Mouse (Mus musculus) neural tube, embryonic 11.5 days (tissue): Measurements from ENCODE around the gene Hist1h3b. TPM values are rescaled to one million over a fixed set of nuclear protein-coding genes. Genes with fewer than 3 reads are reported as not detected.
A peak's percentile ranks its signal among the peaks of the same experiment; 100 is the strongest.
"Not testable (repeated sequence)": the region's sequence is repeated elsewhere in the genome, so short reads cannot be mapped to it uniquely, and the experiment has no call there.

Experiments used
- ATAC-seq: fragments of 200-750 bp; cut with Nextera tagmentation; 2 replicates; pipeline ENCODE4 v1.8.0; 2017; ENCODE audit warnings: moderate number of reproducible peaks, mild to moderate bottlenecking, moderate TSS enrichment, moderate library complexity; ENCODE audit not compliant: insufficient read depth, low FRiP score, low TSS enrichment
- DNase-seq: peaks from one replicate; pipeline ENCODE4 v3.0.0-alpha.2; 2015; ENCODE audit warnings: low spot score
- H3K27ac ChIP-seq: fragments of 300-500 bp; sonication (generic); 2 replicates; pipeline ENCODE4 v1.5.1; 2014; ENCODE audit warnings: low read depth, mild to moderate bottlenecking, low read length
- H3K27me3 ChIP-seq: fragments of 300-500 bp; sonication (generic); 2 replicates; pipeline ENCODE4 v1.6.1; 2014; ENCODE audit warnings: mild to moderate bottlenecking, low read length, mixed read lengths; ENCODE audit not compliant: control insufficient read depth, insufficient read depth
- H3K36me3 ChIP-seq: fragments of 300-500 bp; sonication (generic); 2 replicates; pipeline ENCODE4 v1.6.1; 2014; ENCODE audit warnings: mild to moderate bottlenecking, low read length, moderate library complexity, mixed read lengths; ENCODE audit not compliant: control insufficient read depth, insufficient read depth
- H3K4me1 ChIP-seq: fragments of 300-500 bp; sonication (generic); 2 replicates; pipeline ENCODE4 v1.6.1; 2014; ENCODE audit warnings: low read length, mixed read lengths; ENCODE audit not compliant: control insufficient read depth, insufficient read depth
- H3K4me2 ChIP-seq: fragments of 300-500 bp; sonication (generic); 2 replicates; pipeline ENCODE4 v1.6.1; 2014; ENCODE audit warnings: low read depth, mild to moderate bottlenecking, moderate library complexity
- H3K4me3 ChIP-seq: fragments of 300-500 bp; sonication (generic); 2 replicates; pipeline ENCODE4 v1.5.1; 2014; ENCODE audit warnings: low read depth, low read length
- H3K9ac ChIP-seq: fragments of 300-500 bp; sonication (generic); 2 replicates; pipeline ENCODE4 v1.6.1; 2014; ENCODE audit warnings: mild to moderate bottlenecking, low read length
- H3K9me3 ChIP-seq: fragments of 300-500 bp; sonication (generic); 2 replicates; pipeline ENCODE4 v1.6.1; 2016; ENCODE audit warnings: low read length; ENCODE audit not compliant: control insufficient read depth
- WGBS: fragments of 180-500 bp; shearing (Covaris S2); extraction: QIAGEN DNeasy Blood & Tissue Kit; methylation state at CpG from one replicate; pipeline ENCODE4 v1.1.7; 2014; 5-methylcytosine and 5-hydroxymethylcytosine counted together
- polyA plus RNA-seq: library from polyadenylated mRNA; unstranded; fragments of >200 nt; fragmentation: Nextera tagmentation; extraction: Ambion mirVana; gene quantifications from 2 replicates; pipeline ENCODE4 v1.2.1, GENCODE M21; 2014

The Hist1h3b gene
- 6.2 and 8.4 TPM in 2 replicates for polyA plus RNA-seq

- peak; percentile 87 for ATAC-seq
- not testable (repeated sequence) for H3K27me3 ChIP-seq, H3K9me3 ChIP-seq, H3K4me1 ChIP-seq, H3K36me3 ChIP-seq
- under 1% methylated on average over 15 of the region's 47 CpGs for WGBS
- peak within 1 kb of the TSS; percentile 65 for H3K9ac ChIP-seq
- peak within 1 kb of the TSS; percentile 50 for H3K4me2 ChIP-seq
- H3K4me3 ChIP-seq = peak within 1 kb of the TSS; percentile 36
- peak; percentile 93 for DNase-seq
- H3K27ac ChIP-seq = peak within 1 kb of the TSS; percentile 85
Observed at GRCm38 (mm10) chr13:23752067-23752741, at the start of gene Hist1h3b. TSS of gene Hist1h3b (plus strand) at chr13:23752267.

GRCm38 (mm10) chr13:23702801-23703200, 49.3 kb upstream of the Hist1h3b start:
- not testable (repeated sequence) for H3K27me3 ChIP-seq, H3K4me1 ChIP-seq, H3K9me3 ChIP-seq, H3K4me3 ChIP-seq, H3K27ac ChIP-seq, H3K4me2 ChIP-seq, ATAC-seq, DNase-seq, H3K36me3 ChIP-seq, H3K9ac ChIP-seq
- 89% methylated on average over 2 of the region's 2 CpGs for WGBS

GRCm38 (mm10) chr13:23705751-23706356, 46.2 kb upstream of the Hist1h3b start:
- Histone ChIP-seq H3K36me3 (no peaks in the 10 kb centered on the region), H3K4me3 (no peak overlapping the region), H3K4me1 (peaks cover 7% of the 10 kb centered on the region), H3K9me3 (no peaks in the 10 kb centered on the region), H3K27ac (no peak overlapping the region), H3K9ac (no peak overlapping the region), H3K27me3 (no peaks in the 10 kb centered on the region), H3K4me2 (no peak overlapping the region)
- 91% methylated on average over 7 of the region's 7 CpGs for WGBS
- DNase-seq (no peak), ATAC-seq (no peak)

GRCm38 (mm10) chr13:23706771-23707170, 45.3 kb upstream of the Hist1h3b start:
- Histone ChIP-seq H3K4me1 (peaks cover 7% of the 10 kb centered on the region), H3K4me2 (no peak overlapping the region), H3K36me3 (no peaks in the 10 kb centered on the region), H3K27me3 (no peaks in the 10 kb centered on the region), H3K4me3 (no peak overlapping the region), H3K9ac (no peak overlapping the region), H3K9me3 (no peaks in the 10 kb centered on the region), H3K27ac (no peak overlapping the region)
- DNase-seq (no peak), ATAC-seq (no peak)
- WGBS = 93% methylated on average over 12 of the region's 12 CpGs

- Histone ChIP-seq H3K4me1 (peaks cover 7% of the 10 kb centered on the region), H3K9ac (no peak overlapping the region), H3K27ac (no peak overlapping the region), H3K4me2 (no peak overlapping the region), H3K4me3 (no peak overlapping the region), H3K9me3 (no peaks in the 10 kb centered on the region), H3K27me3 (no peaks in the 10 kb centered on the region), H3K36me3 (no peaks in the 10 kb centered on the region)
- WGBS = 89% methylated on average over 4 of the region's 4 CpGs
- ATAC-seq (no peak), DNase-seq (no peak)
Observed at GRCm38 (mm10) chr13:23708041-23708440, 44.0 kb upstream of the Hist1h3b start.

- no peak overlapping the region for H3K9ac ChIP-seq
- H3K4me3 ChIP-seq = no peak overlapping the region
- H3K27me3 ChIP-seq = no peaks in the 10 kb centered on the region
- peaks cover 7% of the 10 kb centered on the region for H3K4me1 ChIP-seq
- DNase-seq (no peak), ATAC-seq (no peak)
- H3K27ac ChIP-seq = no peak overlapping the region
- H3K36me3 ChIP-seq = no peaks in the 10 kb centered on the region
- H3K9me3 ChIP-seq = no peaks in the 10 kb centered on the region
- 88% methylated on average over 4 of the region's 4 CpGs for WGBS
- no peak overlapping the region for H3K4me2 ChIP-seq
Observed at GRCm38 (mm10) chr13:23708654-23709053, 43.4 kb upstream of the Hist1h3b start.

GRCm38 (mm10) chr13:23709714-23710373, 42.2 kb upstream of the Hist1h3b start:
- H3K9ac ChIP-seq = peak overlapping the region; percentile 50
- H3K4me3 ChIP-seq = peak overlapping the region; percentile 27
- H3K4me2 ChIP-seq = peak overlapping the region; percentile 63
- H3K36me3 ChIP-seq = no peaks in the 10 kb centered on the region
- H3K27ac ChIP-seq = no peak overlapping the region
- DNase-seq (no peak), ATAC-seq (no peak)
- no peaks in the 10 kb centered on the region for H3K9me3 ChIP-seq
- WGBS = 11% methylated on average over 15 of the region's 15 CpGs
- H3K27me3 ChIP-seq = no peaks in the 10 kb centered on the region
- peaks cover 7% of the 10 kb centered on the region for H3K4me1 ChIP-seq

- peak; percentile 62 for DNase-seq
- Histone ChIP-seq H3K36me3 (no peaks in the 10 kb centered on the region), H3K9ac (peak within 1 kb of the TSS; percentile 50), H3K27ac (0 out of 2 replicates have a peak within 1 kb of the TSS, but pooled peaks have one; percentile 27), H3K4me3 (peak within 1 kb of the TSS; percentile 27), H3K4me2 (peak within 1 kb of the TSS; percentile 63), H3K9me3 (no peaks in the 10 kb centered on the region), H3K27me3 (no peaks in the 10 kb centered on the region), H3K4me1 (peaks cover 7% of the 10 kb centered on the region)
- WGBS = 4% methylated on average over 17 of the region's 17 CpGs
- peak; percentile 60; the same call in 1 of the 2 replicates for ATAC-seq
Observed at GRCm38 (mm10) chr13:23710374-23711089, 41.5 kb upstream of the Hist1h3b start, which contains the start of gene Hfe. TSS of gene Hfe (minus strand) at chr13:23710854.
